In genomic region chr19:12498941-12499340, GRCm38 (mm10) we compare ENCODE assay signal across 10 mouse cellular contexts. TPM values are rescaled to one million over a fixed set of nuclear protein-coding genes. Genes with fewer than 3 reads are reported as not detected.
DNase-seq lines count a peak whose midpoint lies in the region; ATAC-seq lines count a peak whose summit lies in the region.
"Had no signal": no experiment of that assay in that cellular context is flagged by ENCODE, and none has a peak within 500 bp of the region (broad histone marks: within the 10 kb centered on the region; RNA-seq: fewer than 3 reads in every experiment).

No protein-coding gene starts in this region.

- no peak for ATAC-seq in embryonic facial prominence, embryonic 15.5 days (ENCODE audit: insufficient number of reproducible peaks, low FRiP score, low TSS enrichment, low read depth)
- ATAC-seq in hindbrain, embryonic 15.5 days (ENCODE audit: low FRiP score, low read depth) = no peak
- ATAC-seq in midbrain, embryonic 16.5 days = no peak
- no peak for ATAC-seq in frontal cortex, adult (ENCODE audit: low TSS enrichment)
- ATAC-seq: activated CD4-positive, CD25-positive, alpha-beta regulatory T cell, adult 4 months; lung, postnatal 0 days had no signal

- peaks cover 13% of the 10 kb centered on the region for H3K27me3 ChIP-seq in embryonic facial prominence, embryonic 10.5 days (replicated peaks; ENCODE audit: low read depth, poor library complexity, severe bottlenecking)
- H3K27me3 ChIP-seq in embryonic facial prominence, embryonic 15.5 days = no peaks in the 10 kb centered on the region
- H3K27me3 ChIP-seq in hindbrain, embryonic 15.5 days = no peaks in the 10 kb centered on the region
- no peaks in the 10 kb centered on the region for H3K27me3 ChIP-seq in midbrain, embryonic 16.5 days (ENCODE audit: control insufficient read depth, insufficient read depth, low read depth, low read length)

- no peak for DNase-seq in embryonic facial prominence, embryonic 10.5 days (ENCODE audit: low spot score)
- DNase-seq in adrenal gland, adult 2 months = no peak
- DNase-seq in heart, adult 8-10 months (ENCODE audit: low spot score) = no peak
- DNase-seq: thymus, postnatal 14 days had no signal

- peak overlapping the region; percentile 79 for H3K4me3 ChIP-seq in embryonic facial prominence, embryonic 10.5 days
- no peak overlapping the region for H3K4me3 ChIP-seq in embryonic facial prominence, embryonic 15.5 days (replicated peaks)
- peak overlapping the region; percentile 99 for H3K4me3 ChIP-seq in hindbrain, embryonic 15.5 days
- peak overlapping the region; percentile 94; the same call in 1 of the 2 replicates for H3K4me3 ChIP-seq in midbrain, embryonic 16.5 days (ENCODE audit: low read depth, low read length)

- H3K9ac ChIP-seq in embryonic facial prominence, embryonic 15.5 days = no peak overlapping the region
- no peak overlapping the region for H3K9ac ChIP-seq in hindbrain, embryonic 15.5 days
- no peak overlapping the region for H3K9ac ChIP-seq in midbrain, embryonic 16.5 days (ENCODE audit: low read depth, low read length)

- 96% methylated on average over 1 of the region's 1 CpGs for WGBS in embryonic facial prominence, embryonic 10.5 days
- WGBS in embryonic facial prominence, embryonic 15.5 days = 63% methylated on average over 1 of the region's 1 CpGs
- 18% methylated on average over 1 of the region's 1 CpGs for WGBS in hindbrain, embryonic 15.5 days
- WGBS in midbrain, embryonic 16.5 days = 14% methylated on average over 1 of the region's 1 CpGs

- H3K27ac ChIP-seq in embryonic facial prominence, embryonic 10.5 days (replicated peaks) = peak overlapping the region; percentile 93; the same call in 1 of the 2 replicates
- H3K27ac ChIP-seq in embryonic facial prominence, embryonic 15.5 days (replicated peaks) = no peak overlapping the region
- peak overlapping the region; percentile 98 for H3K27ac ChIP-seq in hindbrain, embryonic 15.5 days (replicated peaks)
- H3K27ac ChIP-seq in midbrain, embryonic 16.5 days (ENCODE audit: low read length) = peak overlapping the region; percentile 10

- no peaks in the 10 kb centered on the region for H3K9me3 ChIP-seq in embryonic facial prominence, embryonic 10.5 days
- no peaks in the 10 kb centered on the region for H3K9me3 ChIP-seq in embryonic facial prominence, embryonic 15.5 days (replicated peaks)
- no peaks in the 10 kb centered on the region for H3K9me3 ChIP-seq in hindbrain, embryonic 15.5 days
- H3K9me3 ChIP-seq in midbrain, embryonic 16.5 days (replicated peaks; ENCODE audit: control insufficient read depth, low read length, poor library complexity, severe bottlenecking) = no peaks in the 10 kb centered on the region

- H3K36me3 ChIP-seq in embryonic facial prominence, embryonic 10.5 days (replicated peaks) = peaks cover 18% of the 10 kb centered on the region; the same call in 1 of the 2 replicates
- H3K36me3 ChIP-seq in embryonic facial prominence, embryonic 15.5 days = no peaks in the 10 kb centered on the region
- H3K36me3 ChIP-seq in hindbrain, embryonic 15.5 days = no peaks in the 10 kb centered on the region
- H3K36me3 ChIP-seq in midbrain, embryonic 16.5 days (ENCODE audit: control insufficient read depth, insufficient read depth, low read length) = no peaks in the 10 kb centered on the region

- H3K4me2 ChIP-seq in embryonic facial prominence, embryonic 15.5 days (replicated peaks) = peak overlapping the region; percentile 84; the same call in 1 of the 2 replicates
- H3K4me2 ChIP-seq in hindbrain, embryonic 15.5 days = peak overlapping the region; percentile 91
- peak overlapping the region; percentile 88 for H3K4me2 ChIP-seq in midbrain, embryonic 16.5 days (ENCODE audit: low read length)

- peaks cover 41% of the 10 kb centered on the region for H3K4me1 ChIP-seq in embryonic facial prominence, embryonic 10.5 days
- peaks cover 13% of the 10 kb centered on the region for H3K4me1 ChIP-seq in embryonic facial prominence, embryonic 15.5 days
- peaks cover 58% of the 10 kb centered on the region for H3K4me1 ChIP-seq in hindbrain, embryonic 15.5 days (replicated peaks)
- H3K4me1 ChIP-seq in midbrain, embryonic 16.5 days (ENCODE audit: control insufficient read depth, insufficient read depth, low read length) = peaks cover 45% of the 10 kb centered on the region

RNA-seq across cellular contexts. Expression of gene Dtx4, which starts 2.3 kb away (rescaled TPM):
- polyA plus RNA-seq in embryonic facial prominence, embryonic 10.5 days (2016; fragmentation: Nextera tagmentation; extraction: Ambion mirVana) = 12.1 and 19.8 TPM in 2 replicates
- 10.1 and 13.1 TPM in 2 replicates for polyA plus RNA-seq in embryonic facial prominence, embryonic 15.5 days (2015; fragmentation: Nextera tagmentation; extraction: Ambion mirVana)
- polyA plus RNA-seq in hindbrain, embryonic 15.5 days (2015; fragmentation: Nextera tagmentation; extraction: Ambion mirVana) = 40.0 and 42.2 TPM in 2 replicates
- polyA plus RNA-seq in midbrain, embryonic 16.5 days (2015; fragmentation: Nextera tagmentation; extraction: Ambion mirVana) = 38.6 and 39.3 TPM in 2 replicates
- total RNA-seq in adrenal gland, adult 2 months (2021) = 10 to 100 TPM; 16.7 to 24.2 TPM
- polyA plus RNA-seq in adrenal gland, adult 2 months (2012; rRNA removed) = 9.2 and 10.8 TPM in 2 replicates
- total RNA-seq in heart, adult 8-10 months (2022) = 1 to 10 TPM; 4.1 to 5.4 (median 4.7) TPM

RNA-seq across cellular contexts. Expression of gene Mpeg1, which starts 38.4 kb away (rescaled TPM):
- 0.08 and 0.17 TPM in 2 replicates for polyA plus RNA-seq in embryonic facial prominence, embryonic 10.5 days (2016; fragmentation: Nextera tagmentation; extraction: Ambion mirVana)
- 0.68 and 0.87 TPM in 2 replicates for polyA plus RNA-seq in embryonic facial prominence, embryonic 15.5 days (2015; fragmentation: Nextera tagmentation; extraction: Ambion mirVana)
- polyA plus RNA-seq in hindbrain, embryonic 15.5 days (2015; fragmentation: Nextera tagmentation; extraction: Ambion mirVana) = 0.61 and 0.88 TPM in 2 replicates
- 0.69 and 0.71 TPM in 2 replicates for polyA plus RNA-seq in midbrain, embryonic 16.5 days (2015; fragmentation: Nextera tagmentation; extraction: Ambion mirVana)
- 10 to 100 TPM; 28.3 to 31.6 TPM for total RNA-seq in adrenal gland, adult 2 months (2021)
- 3.1 and 4.1 TPM in 2 replicates for polyA plus RNA-seq in adrenal gland, adult 2 months (2012; rRNA removed)
- total RNA-seq in heart, adult 8-10 months (2022) = 10 to 100 TPM in 1 of 4 experiments, 1 to 10 TPM in 3; 5.5 to 14.8 (median 6.2) TPM

RNA-seq across cellular contexts. Expression of gene Fam111a, which starts 46.6 kb away (rescaled TPM):
- 19.3 and 21.4 TPM in 2 replicates for polyA plus RNA-seq in embryonic facial prominence, embryonic 10.5 days (2016; fragmentation: Nextera tagmentation; extraction: Ambion mirVana)
- polyA plus RNA-seq in embryonic facial prominence, embryonic 15.5 days (2015; fragmentation: Nextera tagmentation; extraction: Ambion mirVana) = 22.0 and 23.9 TPM in 2 replicates
- 6.6 and 7.9 TPM in 2 replicates for polyA plus RNA-seq in hindbrain, embryonic 15.5 days (2015; fragmentation: Nextera tagmentation; extraction: Ambion mirVana)
- polyA plus RNA-seq in midbrain, embryonic 16.5 days (2015; fragmentation: Nextera tagmentation; extraction: Ambion mirVana) = 5.3 and 6.5 TPM in 2 replicates
- 1 to 10 TPM; 3.8 to 4.4 TPM for total RNA-seq in adrenal gland, adult 2 months (2021)
- polyA plus RNA-seq in adrenal gland, adult 2 months (2012; rRNA removed) = 0.09 and 0.18 TPM in 2 replicates
- 1 to 10 TPM; 2.6 to 6.7 (median 3.8) TPM for total RNA-seq in heart, adult 8-10 months (2022)
